Mouse (Mus musculus): ENCODE measurements around the gene Cdkn2aipnl. TPM values are rescaled to one million over a fixed set of nuclear protein-coding genes. Genes with fewer than 3 reads are reported as not detected.

Cdkn2aipnl gene
- polyA plus RNA-seq, 1 experiment from 2014 or later = 33.3 TPM

GRCm38 (mm10) chr11:51960967-51961471 lies 6.4 kb upstream of the Cdkn2aipnl start:
- Histone ChIP-seq H3K4me1 (ENCODE audit: insufficient read depth) (no peaks in the 10 kb centered on the region), H3K27me3 (ENCODE audit: insufficient read depth, low read length) (no peaks in the 10 kb centered on the region), H3K27ac (ENCODE audit: low read depth) (no peak overlapping the region), H3K36me3 (replicated peaks; ENCODE audit: insufficient read depth, low read length) (no peaks in the 10 kb centered on the region), H3K9ac (replicated peaks) (no peak overlapping the region), H3K9me3 (ENCODE audit: low read length) (no peaks in the 10 kb centered on the region), H3K4me3 (ENCODE audit: low read depth, low read length) (no peak overlapping the region), H3K4me2 (ENCODE audit: low read depth, low read length) (no peak overlapping the region)
- ATAC-seq = no peak
- WGBS (ENCODE audit: insufficient replicate concordance) = 62% methylated on average over 11 of the region's 11 CpGs
- no peak for DNase-seq
- peak; percentile 37 for TF ChIP-seq CTCF (IDR thresholded peaks at IDR 0.05; ENCODE audit: low read depth)
- no peak for TF ChIP-seq EP300 (IDR thresholded peaks at IDR 0.05; ENCODE audit: low read depth)

DNA sequence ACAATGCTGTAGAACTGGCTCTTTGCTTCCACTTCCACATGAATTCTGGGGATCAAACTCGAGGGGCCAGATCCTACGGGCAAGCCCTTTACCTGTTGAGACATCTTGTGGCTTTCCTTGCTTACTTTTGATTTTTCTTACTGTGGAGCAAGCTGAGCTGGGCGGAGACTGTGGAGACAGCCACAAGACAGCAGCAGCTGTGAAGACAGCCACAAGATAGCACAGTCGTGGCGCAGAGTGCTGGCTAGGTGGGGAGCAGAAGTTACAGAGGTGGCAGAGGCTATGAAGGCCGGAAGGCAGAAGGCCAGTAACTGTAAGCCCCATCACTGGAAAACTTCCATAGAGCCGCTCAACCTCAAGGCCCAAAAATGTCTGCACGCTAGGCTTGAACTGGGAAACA lies 5.7 kb upstream of the Cdkn2aipnl start:
- Histone ChIP-seq H3K4me1 (ENCODE audit: insufficient read depth) (no peaks in the 10 kb centered on the region), H3K27ac (ENCODE audit: low read depth) (no peak overlapping the region), H3K36me3 (replicated peaks; ENCODE audit: insufficient read depth, low read length) (no peaks in the 10 kb centered on the region), H3K9me3 (ENCODE audit: low read length) (no peaks in the 10 kb centered on the region), H3K27me3 (ENCODE audit: insufficient read depth, low read length) (no peaks in the 10 kb centered on the region), H3K4me3 (ENCODE audit: low read depth, low read length) (no peak overlapping the region), H3K4me2 (ENCODE audit: low read depth, low read length) (no peak overlapping the region), H3K9ac (replicated peaks) (no peak overlapping the region)
- 66% methylated on average over 8 of the region's 8 CpGs for WGBS (ENCODE audit: insufficient replicate concordance)
- ATAC-seq (no peak), DNase-seq (no peak)
- TF ChIP-seq EP300 (IDR thresholded peaks at IDR 0.05; ENCODE audit: low read depth) (no peak), CTCF (IDR thresholded peaks at IDR 0.05; ENCODE audit: low read depth) (no peak)

- Histone ChIP-seq H3K27me3 (ENCODE audit: insufficient read depth, low read length) (no peaks in the 10 kb centered on the region), H3K27ac (ENCODE audit: low read depth) (no peak overlapping the region), H3K4me3 (ENCODE audit: low read depth, low read length) (no peak overlapping the region), H3K36me3 (replicated peaks; ENCODE audit: insufficient read depth, low read length) (no peaks in the 10 kb centered on the region), H3K4me2 (ENCODE audit: low read depth, low read length) (no peak overlapping the region), H3K4me1 (ENCODE audit: insufficient read depth) (no peaks in the 10 kb centered on the region), H3K9me3 (ENCODE audit: low read length) (no peaks in the 10 kb centered on the region), H3K9ac (replicated peaks) (no peak overlapping the region)
- TF ChIP-seq EP300 (IDR thresholded peaks at IDR 0.05; ENCODE audit: low read depth) = no peak
- ATAC-seq (no peak), DNase-seq (no peak)
- WGBS (ENCODE audit: insufficient replicate concordance) = 82% methylated on average over 7 of the region's 7 CpGs
Observed at GRCm38 (mm10) chr11:51962277-51962676, 5.2 kb upstream of the Cdkn2aipnl start.

DNA sequence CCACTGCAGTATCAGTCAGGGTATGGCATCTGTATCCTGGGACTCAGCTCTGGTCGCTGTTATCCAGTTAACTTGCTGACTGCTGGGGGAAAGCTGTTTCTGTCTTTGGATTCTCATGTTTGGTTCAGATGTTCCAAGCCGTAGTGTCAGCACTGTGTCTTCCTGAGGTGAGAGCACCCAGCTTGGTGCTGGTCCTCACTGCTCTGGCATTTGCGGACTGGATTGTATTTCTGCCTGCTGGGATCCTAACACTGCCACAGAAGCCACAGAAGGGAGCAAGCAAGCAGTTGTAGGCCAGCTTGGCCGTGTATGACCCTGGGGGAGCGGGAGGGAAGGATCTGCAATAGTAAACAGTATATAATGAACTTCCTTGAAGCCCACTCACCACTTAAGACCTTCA lies 810 bp upstream of the Cdkn2aipnl start:
- Histone ChIP-seq H3K4me3 (ENCODE audit: low read depth, low read length) (no peak overlapping the region), H3K4me1 (ENCODE audit: insufficient read depth) (peaks cover 9% of the 10 kb centered on the region), H3K27me3 (ENCODE audit: insufficient read depth, low read length) (no peaks in the 10 kb centered on the region), H3K9me3 (ENCODE audit: low read length) (no peaks in the 10 kb centered on the region), H3K9ac (replicated peaks) (no peak overlapping the region), H3K36me3 (replicated peaks; ENCODE audit: insufficient read depth, low read length) (peaks cover 14% of the 10 kb centered on the region), H3K4me2 (ENCODE audit: low read depth, low read length) (no peak overlapping the region), H3K27ac (ENCODE audit: low read depth) (no peak overlapping the region)
- 78% methylated on average over 5 of the region's 5 CpGs for whole genome bisulfite sequencing (ENCODE audit: insufficient replicate concordance)
- TF ChIP-seq CTCF (IDR thresholded peaks at IDR 0.05; ENCODE audit: low read depth) (no peak), EP300 (IDR thresholded peaks at IDR 0.05; ENCODE audit: low read depth) (no peak)
- DNase-seq (no peak), ATAC-seq (no peak)

- no peak for ATAC-seq
- no peaks in the 10 kb centered on the region for H3K27me3 ChIP-seq (ENCODE audit: insufficient read depth, low read length)
- TF ChIP-seq CTCF (IDR thresholded peaks at IDR 0.05; ENCODE audit: low read depth) = no peak
- TF ChIP-seq EP300 (IDR thresholded peaks at IDR 0.05; ENCODE audit: low read depth) = no peak
- H3K4me3 ChIP-seq (ENCODE audit: low read depth, low read length) = no peak overlapping the region
- no peak overlapping the region for H3K27ac ChIP-seq (ENCODE audit: low read depth)
- H3K4me2 ChIP-seq (ENCODE audit: low read depth, low read length) = peak overlapping the region; percentile 92; the same call in 1 of the 2 replicates
- peaks cover 32% of the 10 kb centered on the region for H3K36me3 ChIP-seq (replicated peaks; ENCODE audit: insufficient read depth, low read length)
- H3K9ac ChIP-seq (replicated peaks) = no peak overlapping the region
- H3K9me3 ChIP-seq (ENCODE audit: low read length) = no peaks in the 10 kb centered on the region
- peaks cover 9% of the 10 kb centered on the region for H3K4me1 ChIP-seq (ENCODE audit: insufficient read depth)
- DNase-seq = no peak
- 78% methylated on average over 9 of the region's 9 CpGs for WGBS (ENCODE audit: insufficient replicate concordance)
Observed at GRCm38 (mm10) chr11:51968896-51969295, 1.4 kb downstream of the Cdkn2aipnl start.

DNA sequence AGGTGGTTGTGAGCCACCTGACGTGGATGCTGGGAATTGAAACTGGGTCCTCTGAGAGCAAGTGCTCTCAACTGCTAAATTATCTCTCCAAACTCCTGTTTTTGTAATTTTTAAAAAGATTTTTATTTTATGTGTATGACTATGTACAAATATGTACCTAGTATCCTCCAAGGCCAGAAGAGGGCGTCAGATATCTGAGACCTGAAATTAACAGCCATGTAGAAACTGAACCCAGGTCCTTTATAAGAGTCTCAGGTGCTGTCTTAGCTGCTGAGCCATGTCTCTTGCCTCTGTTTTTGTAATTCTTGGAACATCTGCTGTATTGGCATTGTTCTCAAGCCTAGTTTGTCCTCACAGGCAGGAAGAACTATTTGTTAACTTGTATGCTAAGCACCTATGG lies 2.0 kb downstream of the Cdkn2aipnl start:
- Histone ChIP-seq H3K27me3 (ENCODE audit: insufficient read depth, low read length) (no peaks in the 10 kb centered on the region), H3K9ac (replicated peaks) (no peak overlapping the region), H3K36me3 (replicated peaks; ENCODE audit: insufficient read depth, low read length) (peaks cover 39% of the 10 kb centered on the region), H3K4me2 (ENCODE audit: low read depth, low read length) (no peak overlapping the region), H3K4me3 (ENCODE audit: low read depth, low read length) (no peak overlapping the region), H3K27ac (ENCODE audit: low read depth) (no peak overlapping the region), H3K4me1 (ENCODE audit: insufficient read depth) (peaks cover 9% of the 10 kb centered on the region), H3K9me3 (ENCODE audit: low read length) (no peaks in the 10 kb centered on the region)
- 90% methylated on average over 2 of the region's 2 CpGs for WGBS (ENCODE audit: insufficient replicate concordance)
- TF ChIP-seq CTCF (IDR thresholded peaks at IDR 0.05; ENCODE audit: low read depth) = no peak
- TF ChIP-seq EP300 (IDR thresholded peaks at IDR 0.05; ENCODE audit: low read depth) = no peak
- DNase-seq (no peak), ATAC-seq (no peak)

DNA sequence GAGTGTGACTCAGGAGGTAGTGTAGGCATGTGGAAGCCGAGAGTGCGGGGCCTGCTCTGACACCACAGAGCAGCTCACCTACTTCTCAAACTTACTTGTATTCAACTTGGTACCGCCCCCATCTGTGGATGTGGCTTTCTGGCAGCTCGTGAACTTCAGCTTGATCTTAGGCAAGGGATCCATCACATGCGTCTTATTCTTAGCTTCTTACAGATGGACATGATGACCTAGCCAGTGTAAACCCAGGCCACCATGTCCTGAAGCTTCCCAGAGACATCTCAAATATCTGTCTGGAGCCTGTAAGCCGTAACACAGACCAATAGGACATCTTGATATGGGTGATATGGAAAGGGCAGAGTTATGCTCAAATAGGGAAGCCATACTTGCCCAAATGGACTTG lies 4.2 kb downstream of the Cdkn2aipnl start:
- WGBS (ENCODE audit: insufficient replicate concordance) = 85% methylated on average over 6 of the region's 6 CpGs
- no peak overlapping the region for H3K9ac ChIP-seq (replicated peaks)
- no peak overlapping the region for H3K27ac ChIP-seq (ENCODE audit: low read depth)
- no peak overlapping the region for H3K4me2 ChIP-seq (ENCODE audit: low read depth, low read length)
- peaks cover 50% of the 10 kb centered on the region for H3K36me3 ChIP-seq (replicated peaks; ENCODE audit: insufficient read depth, low read length)
- ATAC-seq (no peak), DNase-seq (no peak)
- no peak for TF ChIP-seq CTCF (IDR thresholded peaks at IDR 0.05; ENCODE audit: low read depth)
- no peak for TF ChIP-seq EP300 (IDR thresholded peaks at IDR 0.05; ENCODE audit: low read depth)
- H3K27me3 ChIP-seq (ENCODE audit: insufficient read depth, low read length) = no peaks in the 10 kb centered on the region
- peaks cover 9% of the 10 kb centered on the region for H3K4me1 ChIP-seq (ENCODE audit: insufficient read depth)
- no peak overlapping the region for H3K4me3 ChIP-seq (ENCODE audit: low read depth, low read length)
- no peaks in the 10 kb centered on the region for H3K9me3 ChIP-seq (ENCODE audit: low read length)
